8 mouse cellular contexts compared by ENCODE assay signal in genomic region chr7:132576116-132576650, GRCm38 (mm10). TPM values are rescaled to one million over a fixed set of nuclear protein-coding genes. Genes with fewer than 3 reads are reported as not detected.
DNase-seq lines count a peak whose midpoint lies in the region; ATAC-seq and TF ChIP-seq lines count a peak whose summit lies in the region.

Oat (minus strand) TSS chr7:132576398.

- ATAC-seq in heart, embryonic 15.5 days (replicated peaks; ENCODE audit: insufficient number of reproducible peaks, insufficient read depth, low FRiP score, low read depth), result peak; percentile 98
- ATAC-seq in liver, embryonic 14.5 days (ENCODE audit: insufficient read depth), result peak; percentile 94
- peak; percentile 99 for ATAC-seq in neural tube, embryonic 11.5 days (ENCODE audit: insufficient read depth, low FRiP score, low TSS enrichment)
- peak; percentile 97 for ATAC-seq in stomach, postnatal 0 days (ENCODE audit: low FRiP score, low TSS enrichment)

- peak within 1 kb of the TSS; percentile 81 for H3K4me2 ChIP-seq in heart, embryonic 15.5 days
- peak within 1 kb of the TSS; percentile 72 for H3K4me2 ChIP-seq in liver, embryonic 14.5 days (ENCODE audit: low read depth)
- peak within 1 kb of the TSS; percentile 82 for H3K4me2 ChIP-seq in neural tube, embryonic 11.5 days (ENCODE audit: low read depth)
- peak within 1 kb of the TSS; percentile 77 for H3K4me2 ChIP-seq in stomach, postnatal 0 days (replicated peaks; ENCODE audit: low read depth)

- no peaks in the 10 kb centered on the region for H3K36me3 ChIP-seq in forebrain, embryonic 10.5 days (replicated peaks)
- H3K36me3 ChIP-seq in heart, embryonic 15.5 days, result no peaks in the 10 kb centered on the region
- no peaks in the 10 kb centered on the region for H3K36me3 ChIP-seq in liver, embryonic 14.5 days (replicated peaks; ENCODE audit: control insufficient read depth, insufficient read depth, low read depth)
- no peaks in the 10 kb centered on the region for H3K36me3 ChIP-seq in neural tube, embryonic 11.5 days (ENCODE audit: control insufficient read depth, insufficient read depth, low read length)
- H3K36me3 ChIP-seq in stomach, postnatal 0 days (ENCODE audit: control insufficient read depth, insufficient read depth, low read length), result no peaks in the 10 kb centered on the region

- H3K4me1 ChIP-seq in forebrain, embryonic 10.5 days, result peaks cover 42% of the 10 kb centered on the region
- peaks cover 38% of the 10 kb centered on the region for H3K4me1 ChIP-seq in heart, embryonic 15.5 days (replicated peaks)
- H3K4me1 ChIP-seq in liver, embryonic 14.5 days (replicated peaks; ENCODE audit: control insufficient read depth in 2 of 2, insufficient read depth in 2 of 2, low read length in 1 of 2), result peaks cover 28 to 32% of the 10 kb centered on the region in 2 experiments
- H3K4me1 ChIP-seq in neural tube, embryonic 11.5 days (ENCODE audit: control insufficient read depth, insufficient read depth, low read length), result peaks cover 13% of the 10 kb centered on the region; the same call in 1 of the 2 replicates
- H3K4me1 ChIP-seq in stomach, postnatal 0 days (replicated peaks; ENCODE audit: control insufficient read depth, insufficient read depth), result peaks cover 10% of the 10 kb centered on the region

- no peak for TF ChIP-seq CTCF in liver, embryonic 14.5 days (IDR thresholded peaks at IDR 0.05; ENCODE audit: low read depth)
- TF ChIP-seq CTCF in stomach, postnatal 0 days (IDR thresholded peaks at IDR 0.05; ENCODE audit: low read depth), result no peak

- no peaks in the 10 kb centered on the region for H3K9me3 ChIP-seq in forebrain, embryonic 10.5 days
- H3K9me3 ChIP-seq in heart, embryonic 15.5 days (replicated peaks), result no peaks in the 10 kb centered on the region
- no peaks in the 10 kb centered on the region for H3K9me3 ChIP-seq in liver, embryonic 14.5 days (ENCODE audit: control insufficient read depth, low read length)
- H3K9me3 ChIP-seq in neural tube, embryonic 11.5 days (ENCODE audit: control insufficient read depth, low read length), result no peaks in the 10 kb centered on the region
- H3K9me3 ChIP-seq in stomach, postnatal 0 days (ENCODE audit: control insufficient read depth, low read length), result no peaks in the 10 kb centered on the region

- H3K4me3 ChIP-seq in forebrain, embryonic 10.5 days, result peak within 1 kb of the TSS; percentile 73
- H3K4me3 ChIP-seq in heart, embryonic 15.5 days, result peak within 1 kb of the TSS; percentile 92
- H3K4me3 ChIP-seq in liver, embryonic 14.5 days (ENCODE audit: insufficient read depth in 1 of 2, low read depth in 2 of 2, low read length in 2 of 2), result peak within 1 kb of the TSS; percentile 60 to 80
- peak within 1 kb of the TSS; percentile 67 for H3K4me3 ChIP-seq in neural tube, embryonic 11.5 days (ENCODE audit: low read depth, low read length)
- H3K4me3 ChIP-seq in stomach, postnatal 0 days (ENCODE audit: low read depth, low read length), result peak within 1 kb of the TSS; percentile 65

- peak within 1 kb of the TSS; percentile 88 for H3K9ac ChIP-seq in heart, embryonic 15.5 days
- peak within 1 kb of the TSS; percentile 71 for H3K9ac ChIP-seq in liver, embryonic 14.5 days (replicated peaks)
- peak within 1 kb of the TSS; percentile 66 for H3K9ac ChIP-seq in neural tube, embryonic 11.5 days (ENCODE audit: low read length)
- peak within 1 kb of the TSS; percentile 84 for H3K9ac ChIP-seq in stomach, postnatal 0 days (ENCODE audit: low read length)

- under 1% methylated on average over 49 of the region's 49 CpGs for WGBS in forebrain, embryonic 10.5 days
- WGBS in heart, embryonic 15.5 days, result under 1% methylated on average over 49 of the region's 49 CpGs
- WGBS in liver, embryonic 14.5 days (ENCODE audit: insufficient replicate concordance), result under 1% methylated on average over 49 of the region's 49 CpGs
- WGBS in neural tube, embryonic 11.5 days, result under 1% methylated on average over 42 of the region's 49 CpGs
- under 1% methylated on average over 48 of the region's 49 CpGs for WGBS in stomach, postnatal 0 days

- peak; percentile 89 to 93 for DNase-seq in CD8-positive naive resting alpha-beta T cell, adult 2 months (ENCODE audit: low read depth in 2 of 2, low spot score in 2 of 2)
- DNase-seq in c-Kit-positive CD71-negative TER-119-negative erythroid progenitor cells, embryonic 14.5 days (ENCODE audit: low read depth), result peak; percentile 96
- DNase-seq in forebrain, embryonic 10.5 days (ENCODE audit: extremely low spot score, low spot score), result peak; percentile 97
- DNase-seq in kidney, postnatal 25 days, result peak; percentile 97 to 98
- peak; percentile 94 to 96 (median 95) for DNase-seq in liver, embryonic 14.5 days (ENCODE audit: low read depth in 3 of 3, low spot score in 3 of 3)
- peak; percentile 96 for DNase-seq in neural tube, embryonic 11.5 days (ENCODE audit: low spot score)
- peak; percentile 97 for DNase-seq in stomach, postnatal 0 days (ENCODE audit: low spot score)

- H3K27me3 ChIP-seq in forebrain, embryonic 10.5 days (ENCODE audit: poor library complexity, severe bottlenecking), result peaks cover 43% of the 10 kb centered on the region
- 0 out of 2 replicates have a peak, but pooled peaks cover 5% of the 10 kb centered on the region for H3K27me3 ChIP-seq in heart, embryonic 15.5 days
- no peaks in the 10 kb centered on the region for H3K27me3 ChIP-seq in liver, embryonic 14.5 days (ENCODE audit: control insufficient read depth, insufficient read depth, low read length)
- H3K27me3 ChIP-seq in neural tube, embryonic 11.5 days (ENCODE audit: control insufficient read depth, insufficient read depth, low read length), result no peaks in the 10 kb centered on the region
- no peaks in the 10 kb centered on the region for H3K27me3 ChIP-seq in stomach, postnatal 0 days (ENCODE audit: control insufficient read depth, insufficient read depth, low read length)

- no peak for TF ChIP-seq EP300 in liver, embryonic 14.5 days (IDR thresholded peaks at IDR 0.05; ENCODE audit: low read depth)
- TF ChIP-seq EP300 in stomach, postnatal 0 days (optimal IDR thresholded peaks at IDR 0.05), result no peak

- peak within 1 kb of the TSS; percentile 93 for H3K27ac ChIP-seq in forebrain, embryonic 10.5 days
- peak within 1 kb of the TSS; percentile 99 for H3K27ac ChIP-seq in heart, embryonic 15.5 days
- H3K27ac ChIP-seq in liver, embryonic 14.5 days, result peak within 1 kb of the TSS; percentile 52
- peak within 1 kb of the TSS; percentile 77 for H3K27ac ChIP-seq in neural tube, embryonic 11.5 days (ENCODE audit: low read depth, low read length)
- peak within 1 kb of the TSS; percentile 99 for H3K27ac ChIP-seq in stomach, postnatal 0 days (replicated peaks)

RNA-seq across cellular contexts. Expression of gene Oat, which starts in this region (rescaled TPM):
- 126 and 129 TPM in 2 replicates for polyA plus RNA-seq in forebrain, embryonic 10.5 days (2016; fragmentation: Nextera tagmentation; extraction: Ambion mirVana)
- 186 and 207 TPM in 2 replicates for polyA plus RNA-seq in heart, embryonic 15.5 days (2015; fragmentation: Nextera tagmentation; extraction: Ambion mirVana)
- 28.2 and 37.8 TPM in 2 replicates for polyA plus RNA-seq in liver, embryonic 14.5 days (2012; rRNA removed)
- polyA plus RNA-seq in liver, embryonic 14.5 days (2014; fragmentation: Nextera tagmentation; extraction: Ambion mirVana), result 70.6 and 79.6 TPM in 2 replicates
- 137 and 145 TPM in 2 replicates for polyA plus RNA-seq in neural tube, embryonic 11.5 days (2014; fragmentation: Nextera tagmentation; extraction: Ambion mirVana)
- 139 and 155 TPM in 2 replicates for polyA plus RNA-seq in stomach, postnatal 0 days (2015; fragmentation: Nextera tagmentation; extraction: Ambion mirVana)

Comparison
In these comparisons a context has a peak if more than half of its experiments do, and no peak if none do; other contexts are left out.
1. Peak in every context shown above with its lines: DNase-seq, ATAC-seq, H3K4me3 ChIP-seq and H3K27ac ChIP-seq.